Mouse (Mus musculus) lung, adult 2 months (tissue): ENCODE measurements around the gene Skiv2l. TPM values are rescaled to one million over a fixed set of nuclear protein-coding genes. Genes with fewer than 3 reads are reported as not detected.
"Not testable (repeated sequence)": the region's sequence is repeated elsewhere in the genome, so short reads cannot be mapped to it uniquely, and the experiment has no call there.

Experiments used
- DNase-seq: peaks from one replicate; pipeline ENCODE4 v3.0.0; 2022
- H3K4me1 ChIP-seq: fragments of 200-500 bp; 2 replicates; pipeline ENCODE4 v1.6.1; 2011; ENCODE audit warnings: low read length; ENCODE audit not compliant: control insufficient read depth, insufficient read depth
- H3K4me3 ChIP-seq: fragments of 200-500 bp; replicated peaks from 2 replicates; pipeline ENCODE3; 2011; ENCODE audit warnings: low read depth, mild to moderate bottlenecking, control low read depth, low read length; ENCODE audit errors: extremely low read depth
- CTCF ChIP-seq: fragments of 200-500 bp; IDR thresholded peaks from 2 replicates; pipeline ENCODE4 v1.5.1; 2011; ENCODE audit warnings: mild to moderate bottlenecking, low read length, control low read depth; ENCODE audit not compliant: insufficient read depth
- POLR2A ChIP-seq: fragments of 200-500 bp; IDR thresholded peaks from 2 replicates; pipeline ENCODE4 v1.6.1; 2011; ENCODE audit warnings: low read depth, mild to moderate bottlenecking, control low read depth, low read length, borderline replicate concordance; ENCODE audit errors: extremely low read depth
- WGBS: fragments of 180-500 bp; shearing (Covaris S2); methylation state at CpG from one replicate; pipeline ENCODE4 v1.1.7; 2018; 5-methylcytosine and 5-hydroxymethylcytosine counted together
- polyA plus RNA-seq: library from polyadenylated mRNA; depleted of rRNA; stranded (reverse); fragments of >200 nt; gene quantifications from 2 replicates; pipeline ENCODE4 v1.2.3, GENCODE M21; 2012

Gene Skiv2l
- polyA plus RNA-seq, 1 experiment, result 94.8 TPM

- Histone ChIP-seq H3K4me3 (no peak overlapping the region), H3K4me1 (0 out of 2 replicates have a peak, but pooled peaks cover 3% of the 10 kb centered on the region)
- TF ChIP-seq POLR2A (no peak), CTCF (no peak)
- 78% methylated on average over 8 of the region's 8 CpGs for WGBS
- DNase-seq, result no peak
These were observed 3.5 kb upstream of the Skiv2l start for GRCm38 (mm10) chr17:34853511-34853910.

DNA sequence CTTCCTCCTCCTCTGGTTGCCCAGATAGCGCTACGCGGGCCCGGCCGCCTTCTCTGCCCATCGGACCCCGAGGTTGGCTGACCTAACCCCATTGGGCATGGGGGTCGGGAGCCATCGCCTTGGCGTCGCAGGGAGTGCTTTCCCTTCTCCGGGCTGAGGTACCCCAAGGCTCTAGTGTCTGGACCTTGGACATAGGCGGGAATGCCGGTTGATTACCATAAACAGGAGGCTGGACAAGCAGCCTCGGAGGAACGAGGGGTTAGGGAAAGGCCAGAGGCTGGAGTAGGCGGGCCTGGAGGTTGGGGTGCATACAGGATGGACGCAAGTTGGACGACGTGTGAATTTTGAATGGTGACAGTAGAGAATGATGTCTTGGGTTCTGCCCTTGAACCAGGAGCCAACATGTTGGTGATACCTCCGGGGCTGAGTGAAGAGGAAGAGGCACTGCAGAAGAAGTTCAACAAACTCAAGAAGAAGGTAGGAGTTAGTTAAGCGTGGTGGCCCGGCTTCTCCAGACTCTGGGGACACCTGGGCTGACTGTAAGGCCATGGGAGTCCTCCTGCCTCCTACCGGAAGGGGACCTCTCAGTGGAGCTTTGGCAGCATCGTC lies 611 bp upstream of the Skiv2l start:
- H3K4me3 ChIP-seq, result peak overlapping the region; percentile 72
- WGBS, result 1% methylated on average over 25 of the region's 25 CpGs
- H3K4me1 ChIP-seq, result 0 out of 2 replicates have a peak, but pooled peaks cover 3% of the 10 kb centered on the region
- no peak for DNase-seq
- no peak for TF ChIP-seq POLR2A

DNA sequence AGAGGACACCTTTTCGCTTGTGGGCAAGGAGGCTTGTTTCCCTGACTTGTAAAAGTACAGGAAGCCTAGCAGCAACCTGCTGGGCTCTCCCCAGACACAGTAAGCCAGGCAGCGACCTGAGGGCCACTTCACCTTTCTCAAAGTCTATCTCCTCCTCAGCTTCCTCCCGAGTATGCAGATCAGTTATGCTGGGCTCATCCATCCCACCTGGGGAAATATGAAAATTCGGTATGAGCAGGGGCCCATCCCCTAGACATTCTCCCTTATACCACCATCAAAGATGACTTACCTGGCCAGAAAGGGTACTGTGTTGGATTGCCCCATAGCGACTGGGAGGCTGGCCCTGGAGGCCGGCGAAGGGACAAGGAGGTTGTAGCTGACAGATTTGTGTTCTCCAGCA lies 2.4 kb downstream of the Skiv2l start:
- no peak for TF ChIP-seq CTCF
- no peak for TF ChIP-seq POLR2A
- no peak for DNase-seq
- 92% methylated on average over 7 of the region's 7 CpGs for WGBS
- Histone ChIP-seq H3K4me3 (no peak overlapping the region), H3K4me1 (0 out of 2 replicates have a peak, but pooled peaks cover 3% of the 10 kb centered on the region)

DNA sequence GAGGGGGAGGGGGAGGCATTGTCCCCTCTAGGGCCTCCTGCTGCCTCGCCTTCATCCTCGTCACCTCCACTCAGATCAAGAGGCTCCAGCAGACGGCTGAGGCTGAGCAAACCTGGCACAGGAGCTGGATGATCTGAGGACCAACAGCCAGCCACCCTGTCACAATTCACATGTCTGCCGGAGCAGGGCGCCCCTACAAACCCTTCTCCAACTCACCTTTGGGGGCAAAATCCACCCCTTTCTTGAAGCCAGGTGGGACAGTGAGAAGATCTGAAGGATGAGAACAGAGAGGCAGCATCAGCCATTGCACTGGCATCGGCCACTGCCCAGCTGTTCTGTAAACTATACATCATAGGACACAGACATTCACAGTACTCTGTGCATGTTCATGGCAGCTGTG lies 2.8 kb downstream of the Skiv2l start:
- WGBS, result 88% methylated on average over 6 of the region's 6 CpGs
- no peak for DNase-seq
- H3K4me3 ChIP-seq, result no peak overlapping the region
- TF ChIP-seq POLR2A, result no peak
- no peak for TF ChIP-seq CTCF
- 0 out of 2 replicates have a peak, but pooled peaks cover 3% of the 10 kb centered on the region for H3K4me1 ChIP-seq

DNA sequence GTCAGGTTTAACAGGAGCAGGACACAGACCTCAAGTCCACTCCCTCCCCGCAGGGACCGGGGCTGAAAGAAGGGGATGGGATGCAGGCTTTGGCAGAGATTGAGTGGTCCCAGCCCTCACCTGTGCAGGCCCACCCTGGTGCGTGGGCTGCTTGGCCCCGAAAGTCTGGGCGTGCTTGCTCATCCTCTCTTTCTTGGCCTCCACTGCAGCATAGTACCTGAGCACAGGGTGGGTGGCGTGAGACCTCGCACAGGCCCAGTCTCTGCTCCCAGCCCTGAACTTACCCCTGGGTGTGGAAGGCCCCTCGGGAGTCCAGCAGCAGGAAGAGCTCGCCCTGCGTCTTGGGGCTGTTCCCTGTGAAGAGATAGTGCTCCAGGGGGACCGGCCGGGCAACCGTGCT lies 5.1 kb downstream of the Skiv2l start:
- DNase-seq, result no peak
- 94% methylated on average over 13 of the region's 13 CpGs for WGBS
- Histone ChIP-seq H3K4me3 (no peak overlapping the region), H3K4me1 (0 out of 2 replicates have a peak, but pooled peaks cover 3% of the 10 kb centered on the region)
- TF ChIP-seq CTCF, result no peak
- TF ChIP-seq POLR2A, result no peak

DNA sequence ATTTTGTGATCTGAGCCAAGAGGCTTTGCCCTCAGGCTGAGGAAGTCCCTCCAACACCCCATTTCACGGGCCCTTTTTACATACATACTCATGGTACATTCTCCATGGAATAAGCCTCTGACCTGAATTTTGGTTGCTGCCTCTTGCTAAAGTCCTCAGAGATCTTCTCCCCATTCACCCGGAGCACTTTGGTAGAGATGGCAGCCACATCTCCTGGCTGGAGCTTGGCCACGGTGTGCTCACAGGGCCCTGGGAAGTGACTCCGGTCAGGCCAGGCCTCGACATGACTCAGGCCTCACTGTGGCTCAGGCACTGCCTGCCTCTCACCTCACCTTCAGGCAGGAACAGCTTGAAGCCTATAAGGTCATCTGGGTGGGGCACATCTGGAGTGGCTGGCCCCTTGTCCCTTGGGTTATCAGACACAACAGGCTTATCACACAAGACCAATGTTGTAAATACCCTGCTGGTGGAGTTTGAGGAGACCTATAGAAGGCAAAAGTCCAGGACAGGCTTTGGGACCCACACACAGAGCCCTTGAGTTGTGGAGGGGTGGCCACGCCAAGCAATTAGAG lies 9.2 kb downstream of the Skiv2l start:
- peaks cover 8% of the 10 kb centered on the region for H3K4me1 ChIP-seq
- WGBS, result 78% methylated on average over 6 of the region's 6 CpGs
- TF ChIP-seq CTCF (no peak), POLR2A (no peak)
- no peak for DNase-seq
- H3K4me3 ChIP-seq, result no peak overlapping the region

- peaks cover 11% of the 10 kb centered on the region for H3K4me1 ChIP-seq
- WGBS, result 86% methylated on average over 7 of the region's 7 CpGs
- TF ChIP-seq POLR2A (no peak), CTCF (no peak)
- H3K4me3 ChIP-seq, result no peak overlapping the region
- no peak for DNase-seq
These were observed 11.2 kb downstream of the Skiv2l start for GRCm38 (mm10) chr17:34838785-34839184.

GRCm38 (mm10) chr17:34837464-34838324 lies 12.3 kb downstream of the Skiv2l start:
- Histone ChIP-seq H3K4me1 (peaks cover 11% of the 10 kb centered on the region), H3K4me3 (peak overlapping the region; percentile 92)
- no peak for DNase-seq
- 37% methylated on average over 43 of the region's 43 CpGs for WGBS
- TF ChIP-seq POLR2A (no peak), CTCF (no peak)

DNA sequence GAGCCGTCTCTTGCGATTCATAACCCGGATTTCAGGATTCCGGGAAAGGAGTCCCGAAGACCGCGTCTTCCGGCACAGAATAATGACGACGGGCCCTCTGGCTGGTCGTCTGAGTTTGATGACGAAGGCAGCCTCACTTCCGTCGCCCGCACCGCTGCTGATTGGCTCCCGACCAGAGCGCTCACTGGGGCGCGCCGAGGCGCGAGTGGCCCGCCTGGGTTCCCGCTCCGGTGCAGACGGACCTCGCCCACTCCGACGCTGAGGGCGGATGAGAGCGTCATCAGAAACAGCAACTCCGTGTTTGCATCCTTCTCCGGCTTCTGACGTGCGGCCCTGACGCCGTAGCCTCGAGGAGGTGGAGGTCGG lies 13.2 kb downstream of the Skiv2l start, which contains the start of the genes Stk19 and Dxo:
Stk19 (minus strand) TSS at position 90 of the 366 bp plus-strand sequence.
Dxo (plus strand) TSS at position 164 of the 366 bp plus-strand sequence.
- TF ChIP-seq CTCF, result no peak
- TF ChIP-seq POLR2A, result peak; percentile 88
- DNase-seq, result peak; percentile 97
- under 1% methylated on average over 40 of the region's 40 CpGs for WGBS
- Histone ChIP-seq H3K4me1 (peaks cover 11% of the 10 kb centered on the region), H3K4me3 (peak within 1 kb of the TSS; percentile 92)

DNA sequence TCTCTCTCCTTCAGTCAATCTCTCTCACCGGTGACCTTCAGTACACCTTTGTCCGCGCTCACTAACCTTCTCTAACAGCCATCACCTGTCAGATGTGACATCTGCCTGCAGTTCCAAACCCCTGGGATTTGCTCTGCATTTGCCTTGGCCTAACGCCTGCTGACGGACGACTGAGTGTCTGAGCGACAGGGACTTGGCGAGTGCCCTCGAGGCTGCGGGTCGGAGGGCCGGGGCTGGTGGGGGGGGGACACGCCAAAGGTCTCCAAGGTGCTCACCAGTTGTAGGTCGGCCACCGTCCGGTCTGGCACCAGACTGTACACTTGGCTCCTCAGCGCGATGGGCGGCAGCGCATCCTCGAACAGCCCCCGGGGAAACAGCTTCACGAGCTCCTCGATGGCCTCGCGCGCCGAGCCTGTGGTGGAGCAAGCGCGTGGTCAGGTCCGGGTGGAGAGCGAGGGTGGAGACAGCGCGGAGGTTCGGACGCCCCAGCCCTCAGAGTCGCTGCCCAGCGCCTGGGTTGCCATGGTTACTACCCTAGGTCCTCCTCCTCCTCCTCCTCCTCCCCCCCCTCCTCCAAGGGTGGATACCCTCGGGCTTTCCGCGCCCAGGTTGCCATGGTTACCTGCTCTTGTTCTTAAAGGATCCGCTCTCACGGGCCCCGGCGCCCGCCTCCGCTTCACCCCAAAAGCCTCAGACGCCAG lies 13.7 kb downstream of the Skiv2l start:
- no peak for DNase-seq
- TF ChIP-seq CTCF (no peak), POLR2A (no peak)
- peak overlapping the region; percentile 83 for H3K4me3 ChIP-seq
- 4% methylated on average over 48 of the region's 48 CpGs for WGBS
- peaks cover 11% of the 10 kb centered on the region for H3K4me1 ChIP-seq

DNA sequence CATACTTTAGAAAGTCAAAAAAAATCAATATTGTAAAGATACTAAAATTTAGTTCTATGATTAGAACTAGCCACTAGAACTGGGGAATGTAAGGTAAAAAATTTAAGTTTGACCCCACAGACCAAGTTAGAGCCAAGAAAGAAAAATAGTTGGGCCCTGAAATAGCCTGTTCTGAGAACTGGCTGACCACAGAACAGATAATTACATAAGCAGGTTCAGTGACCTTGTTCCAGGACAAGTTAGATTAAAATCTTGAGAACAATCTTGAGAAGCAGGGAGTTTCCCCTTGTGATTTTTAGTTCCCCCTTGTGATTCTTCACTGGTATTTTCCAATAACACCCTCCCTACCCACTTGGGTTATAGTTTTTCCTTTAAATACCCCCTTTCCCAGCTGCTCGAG lies 19.2 kb downstream of the Skiv2l start:
- DNase-seq, H3K4me3 ChIP-seq, H3K4me1 ChIP-seq: not testable (repeated sequence)
- WGBS, result 97% methylated on average over 1 of the region's 1 CpGs
